Mouse (Mus musculus) midbrain, embryonic 15.5 days (tissue): Measurements from ENCODE around the gene Ewsr1. TPM values are rescaled to one million over a fixed set of nuclear protein-coding genes. Genes with fewer than 3 reads are reported as not detected.
"Not testable (repeated sequence)": the region's sequence is repeated elsewhere in the genome, so short reads cannot be mapped to it uniquely, and the experiment has no call there.

Experiments used
- ATAC-seq: fragments of 200-750 bp; cut with Nextera tagmentation; replicated peaks from 2 replicates; pipeline ENCODE4 v1.8.0; 2017; ENCODE audit warnings: moderate TSS enrichment
- H3K27ac ChIP-seq: fragments of 300-500 bp; sonication (generic); 2 replicates; pipeline ENCODE4 v1.5.1; 2015; ENCODE audit warnings: mild to moderate bottlenecking, inconsistent platforms
- H3K27me3 ChIP-seq: fragments of 300-500 bp; sonication (generic); replicated peaks from 2 replicates; pipeline ENCODE4 v1.6.1; 2015; ENCODE audit warnings: inconsistent platforms
- H3K36me3 ChIP-seq: fragments of 300-500 bp; sonication (generic); replicated peaks from 2 replicates; pipeline ENCODE4 v1.6.1; 2015; ENCODE audit warnings: inconsistent platforms
- H3K4me1 ChIP-seq: fragments of 300-500 bp; sonication (generic); 2 replicates; pipeline ENCODE4 v1.6.1; 2015; ENCODE audit warnings: inconsistent platforms
- H3K4me2 ChIP-seq: fragments of 300-500 bp; sonication (generic); 2 replicates; pipeline ENCODE4 v1.6.1; 2015; ENCODE audit warnings: inconsistent platforms, mild to moderate bottlenecking, moderate library complexity
- H3K4me3 ChIP-seq: fragments of 300-500 bp; sonication (generic); 2 replicates; pipeline ENCODE4 v1.5.1; 2015; ENCODE audit warnings: mild to moderate bottlenecking, inconsistent platforms
- H3K9ac ChIP-seq: fragments of 300-500 bp; sonication (generic); 2 replicates; pipeline ENCODE4 v1.6.1; 2015; ENCODE audit warnings: mild to moderate bottlenecking, inconsistent platforms
- H3K9me3 ChIP-seq: fragments of 300-500 bp; sonication (generic); 2 replicates; pipeline ENCODE4 v1.6.1; 2016; ENCODE audit warnings: inconsistent platforms
- WGBS: fragments of 180-500 bp; shearing (Covaris S2); methylation state at CpG from one replicate; pipeline ENCODE4 v1.1.7; 2015; ENCODE audit warnings: mixed read lengths; 5-methylcytosine and 5-hydroxymethylcytosine counted together
- polyA plus RNA-seq: library from polyadenylated mRNA; unstranded; fragments of >200 nt; fragmentation: Nextera tagmentation; extraction: Ambion mirVana; gene quantifications from 2 replicates; pipeline ENCODE4 v1.2.1, GENCODE M21; 2015

The Ewsr1 gene
- polyA plus RNA-seq, 1 experiment from 2014 or later = 635 TPM

DNA sequence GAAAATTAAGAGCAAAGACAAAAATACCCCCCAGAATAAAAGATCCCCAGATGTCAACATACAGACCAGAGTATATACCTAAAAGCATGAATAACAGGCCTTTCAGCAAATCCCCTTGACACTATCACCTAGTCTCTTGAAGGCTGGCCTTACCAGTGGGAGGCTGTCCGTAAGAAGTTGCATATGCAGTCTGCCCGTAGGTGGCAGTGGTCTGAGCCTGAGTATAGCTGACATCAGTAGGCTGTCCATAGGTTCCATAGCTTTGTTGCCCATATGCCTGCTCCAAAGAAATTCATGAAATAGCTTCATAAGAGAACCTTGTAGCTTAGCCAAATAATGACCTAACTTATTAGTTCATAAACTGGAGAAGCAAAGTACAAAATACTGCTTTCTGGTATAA lies 7.4 kb downstream of the Ewsr1 start:
- Histone ChIP-seq H3K9ac (no peak overlapping the region), H3K27ac (no peak overlapping the region), H3K9me3 (no peaks in the 10 kb centered on the region), H3K27me3 (no peaks in the 10 kb centered on the region), H3K4me3 (no peak overlapping the region), H3K4me1 (peaks cover 17% of the 10 kb centered on the region), H3K36me3 (peaks cover 36% of the 10 kb centered on the region), H3K4me2 (no peak overlapping the region)
- no peak for ATAC-seq
- 24% methylated on average over 2 of the region's 2 CpGs for WGBS

DNA sequence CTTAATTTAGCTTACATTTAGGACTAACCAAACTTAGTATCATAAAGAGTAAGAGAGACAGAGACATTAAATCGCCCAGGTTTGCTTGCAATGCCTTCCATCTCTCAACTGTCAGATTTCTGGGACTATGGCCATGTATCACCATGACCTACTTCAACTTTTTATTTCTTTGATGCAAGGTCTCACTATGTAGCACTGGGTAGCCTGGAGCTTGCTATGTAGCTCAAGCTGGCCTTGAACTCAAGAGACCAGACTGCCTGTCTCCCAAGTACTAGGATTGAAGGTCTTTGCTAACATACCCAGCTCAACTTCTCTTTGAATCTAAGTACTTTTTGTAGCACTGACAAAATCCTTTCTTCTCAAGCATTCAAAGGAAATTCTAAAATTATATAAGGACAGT lies 9.9 kb downstream of the Ewsr1 start:
- 0 out of 2 replicates have a peak, but pooled peaks cover 2% of the 10 kb centered on the region for H3K4me1 ChIP-seq
- no peak overlapping the region for H3K9ac ChIP-seq
- H3K4me3 ChIP-seq = no peak overlapping the region
- no peak overlapping the region for H3K27ac ChIP-seq
- H3K4me2 ChIP-seq = no peak overlapping the region
- H3K9me3 ChIP-seq = no peaks in the 10 kb centered on the region
- no peak for ATAC-seq
- H3K36me3 ChIP-seq = peaks cover 61% of the 10 kb centered on the region
- H3K27me3 ChIP-seq = no peaks in the 10 kb centered on the region
- 91% methylated on average over 1 of the region's 1 CpGs for WGBS

DNA sequence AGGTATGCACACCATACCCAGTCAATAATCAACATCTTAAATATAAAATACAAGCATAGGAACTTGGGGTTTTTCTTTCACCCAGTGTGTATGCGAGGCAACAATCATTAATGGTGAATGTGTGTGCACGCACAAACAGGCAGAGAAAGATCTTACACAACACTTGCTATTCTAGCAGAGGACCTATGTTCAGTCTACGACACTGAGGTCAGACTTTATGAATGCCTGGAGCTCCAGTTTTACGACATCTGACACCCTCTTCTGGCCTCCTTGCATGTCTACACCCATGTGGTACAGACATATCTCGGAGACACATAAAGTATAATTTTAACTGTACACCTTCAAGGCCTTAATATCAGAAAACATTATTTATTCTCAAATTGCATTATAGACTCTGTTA lies 22.2 kb downstream of the Ewsr1 start:
- 81% methylated on average over 4 of the region's 5 CpGs for WGBS
- peaks cover 48% of the 10 kb centered on the region for H3K36me3 ChIP-seq
- not testable (repeated sequence) for H3K27me3 ChIP-seq, H3K4me2 ChIP-seq, H3K9me3 ChIP-seq, H3K27ac ChIP-seq, H3K9ac ChIP-seq, H3K4me3 ChIP-seq, H3K4me1 ChIP-seq, ATAC-seq

DNA sequence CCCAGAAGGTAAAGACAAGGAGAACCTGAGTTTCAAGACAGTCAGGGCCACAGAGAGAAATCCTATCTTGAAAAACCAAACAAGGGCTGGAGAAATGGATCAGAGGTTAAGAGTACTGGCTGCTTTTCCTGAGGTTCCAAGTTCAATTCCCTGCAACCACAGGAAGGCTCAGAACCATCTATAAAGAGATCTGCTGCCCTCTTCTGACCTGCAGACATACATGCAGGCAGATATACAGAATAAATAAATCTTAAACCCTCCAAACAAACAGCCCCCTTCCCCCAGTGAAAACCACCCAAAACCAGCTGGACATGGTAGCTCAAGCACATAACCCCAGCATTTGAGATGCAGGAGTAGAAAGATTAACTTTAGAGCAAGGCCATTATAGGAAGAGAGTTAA lies 23.3 kb downstream of the Ewsr1 start:
- Histone ChIP-seq H3K4me2 (no peak overlapping the region), H3K27ac (no peak overlapping the region), H3K36me3 (peaks cover 55% of the 10 kb centered on the region), H3K9me3 (no peaks in the 10 kb centered on the region), H3K4me1 (no peaks in the 10 kb centered on the region), H3K9ac (no peak overlapping the region), H3K4me3 (no peak overlapping the region), H3K27me3 (no peaks in the 10 kb centered on the region)
- ATAC-seq = no peak

DNA sequence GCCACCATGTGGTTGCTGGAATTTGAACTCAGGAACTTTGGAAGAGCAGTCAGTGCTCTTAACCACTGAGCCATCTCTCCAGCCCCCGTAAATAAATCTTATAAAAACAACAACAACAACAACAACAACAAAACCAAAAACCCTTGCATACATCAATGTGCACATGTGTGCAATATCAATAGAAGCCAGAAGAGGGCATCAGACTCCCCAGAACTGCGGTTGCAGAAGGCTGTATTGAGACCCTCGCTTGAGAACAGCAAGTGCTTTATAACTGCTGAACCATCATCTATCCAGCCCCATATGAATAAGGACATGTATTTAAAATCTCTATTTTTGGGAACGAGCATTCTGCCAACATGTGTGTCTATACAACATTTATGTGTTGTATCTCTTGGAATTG lies 24.2 kb downstream of the Ewsr1 start:
- no peaks in the 10 kb centered on the region for H3K9me3 ChIP-seq
- H3K4me3 ChIP-seq = no peak overlapping the region
- no peaks in the 10 kb centered on the region for H3K27me3 ChIP-seq
- no peaks in the 10 kb centered on the region for H3K4me1 ChIP-seq
- ATAC-seq = no peak
- no peak overlapping the region for H3K27ac ChIP-seq
- peaks cover 54% of the 10 kb centered on the region for H3K36me3 ChIP-seq
- 70% methylated on average over 4 of the region's 4 CpGs for WGBS
- no peak overlapping the region for H3K4me2 ChIP-seq
- H3K9ac ChIP-seq = no peak overlapping the region

DNA sequence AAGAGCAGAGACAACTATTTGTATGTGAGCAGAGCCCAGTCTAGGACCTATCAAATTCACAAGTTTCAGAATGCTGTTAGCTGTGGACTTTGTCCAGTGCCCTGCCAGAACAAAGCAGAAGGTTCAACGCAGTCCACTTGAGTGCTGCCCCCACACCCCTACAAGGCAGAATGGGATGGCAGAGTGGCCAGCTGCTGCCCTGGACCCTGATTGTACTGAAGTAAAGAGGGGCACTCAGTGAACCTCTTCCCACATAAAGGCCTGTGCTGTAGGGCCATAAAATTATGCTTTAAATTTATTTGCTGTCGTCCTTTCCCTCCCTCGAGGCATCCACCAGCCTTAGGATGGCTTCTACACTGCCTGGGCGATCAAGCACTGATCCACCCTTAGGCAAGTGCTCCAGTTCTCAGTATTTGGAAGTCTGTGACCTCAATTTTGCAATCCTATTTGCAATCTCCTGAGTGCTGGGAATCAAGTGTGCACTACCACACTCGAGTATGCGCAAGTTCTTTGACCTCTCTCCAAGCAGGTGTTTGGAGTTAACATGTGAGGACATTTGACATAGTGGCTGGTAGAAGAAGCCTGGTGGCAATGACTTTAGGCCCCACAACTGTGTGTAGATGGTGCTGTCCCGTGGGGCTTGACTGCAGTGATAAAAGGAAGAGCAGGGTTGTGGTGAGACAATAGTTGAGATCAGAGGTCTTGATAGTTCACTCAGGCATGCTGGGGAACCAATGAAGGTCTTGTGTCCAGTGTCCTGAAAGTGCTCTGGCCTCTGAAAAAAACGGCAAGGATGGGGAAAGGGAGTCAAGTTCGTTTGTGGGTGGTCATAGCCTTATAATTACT lies 30.7 kb downstream of the Ewsr1 start:
- peaks cover 46% of the 10 kb centered on the region for H3K36me3 ChIP-seq
- no peaks in the 10 kb centered on the region for H3K9me3 ChIP-seq
- H3K9ac ChIP-seq = no peak overlapping the region
- H3K4me1 ChIP-seq = peaks cover 19% of the 10 kb centered on the region
- 86% methylated on average over 9 of the region's 9 CpGs for WGBS
- H3K27ac ChIP-seq = no peak overlapping the region
- no peak overlapping the region for H3K4me3 ChIP-seq
- no peak overlapping the region for H3K4me2 ChIP-seq
- no peak for ATAC-seq
- peaks cover 8% of the 10 kb centered on the region for H3K27me3 ChIP-seq

DNA sequence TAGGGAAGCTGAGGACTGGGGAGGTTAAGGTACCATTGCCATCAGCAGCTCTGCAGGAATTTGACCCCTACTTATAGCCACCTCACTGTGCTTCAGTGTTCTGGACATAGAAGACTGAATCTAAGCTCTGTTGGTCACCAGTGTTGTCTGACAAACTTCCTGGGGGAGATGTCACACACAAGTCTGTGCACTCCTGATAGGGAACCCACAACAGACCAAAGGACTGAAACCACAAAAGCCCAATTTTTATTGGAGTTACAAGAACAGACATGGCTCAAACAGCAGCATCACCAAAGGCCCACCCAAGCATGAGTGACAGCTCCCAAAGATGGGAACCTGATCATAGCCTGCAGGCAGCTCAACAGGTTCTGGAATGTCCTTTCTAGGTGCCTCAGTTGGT lies 32.0 kb downstream of the Ewsr1 start:
- Histone ChIP-seq H3K36me3 (peaks cover 37% of the 10 kb centered on the region), H3K4me3 (no peak overlapping the region), H3K27ac (no peak overlapping the region), H3K4me2 (no peak overlapping the region), H3K27me3 (peaks cover 21% of the 10 kb centered on the region), H3K9ac (no peak overlapping the region), H3K9me3 (no peaks in the 10 kb centered on the region), H3K4me1 (peaks cover 32% of the 10 kb centered on the region)
- no peak for ATAC-seq

DNA sequence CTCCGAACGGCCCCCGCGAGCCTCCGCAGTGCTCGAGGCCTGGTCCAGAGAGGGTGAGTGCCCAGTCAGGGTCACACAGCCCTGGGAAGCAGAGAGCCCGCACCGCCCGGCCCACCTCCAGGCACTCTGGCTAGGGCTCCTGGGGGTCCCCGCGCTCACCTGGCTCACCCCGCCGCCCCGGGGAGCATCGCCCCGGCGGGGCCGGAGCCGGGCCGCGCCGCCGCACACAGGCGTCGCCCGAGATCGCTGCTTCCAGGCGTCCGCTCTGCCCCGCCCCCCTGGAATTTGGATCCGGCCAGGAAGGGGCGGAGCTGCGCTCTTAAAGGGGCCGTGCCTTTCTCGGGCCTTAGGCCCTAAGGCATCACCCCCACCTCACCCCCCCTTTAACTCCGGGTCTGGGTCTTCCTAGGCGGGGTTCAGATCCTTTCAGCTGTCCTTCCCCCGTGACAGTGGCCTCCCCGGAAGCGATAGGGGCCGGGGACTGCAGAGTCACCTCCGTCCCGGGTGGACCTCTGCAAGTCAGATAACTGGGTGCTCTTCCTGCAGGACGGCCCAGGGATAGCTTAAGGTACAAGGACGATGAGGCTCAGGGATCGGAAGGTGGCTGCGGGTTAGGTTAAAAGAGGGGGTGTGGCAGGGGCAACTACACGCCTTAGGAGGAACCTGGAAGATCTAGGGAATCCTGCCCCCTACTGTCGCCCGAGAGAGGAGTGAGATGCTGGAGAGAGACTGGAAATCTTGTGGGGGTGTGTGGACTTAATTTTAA lies 33.8 kb downstream of the Ewsr1 start, which contains the start of gene Gas2l1:
Gas2l1 (minus strand) TSS at position 272 of the 766 bp plus-strand sequence.
- Histone ChIP-seq H3K9ac (peak within 1 kb of the TSS; percentile 59), H3K36me3 (peaks cover 20% of the 10 kb centered on the region), H3K27ac (peak within 1 kb of the TSS; percentile 34; the same call in 1 of the 2 replicates), H3K4me2 (peak within 1 kb of the TSS; percentile 80), H3K27me3 (peaks cover 38% of the 10 kb centered on the region), H3K9me3 (no peaks in the 10 kb centered on the region), H3K4me3 (peak within 1 kb of the TSS; percentile 88), H3K4me1 (peaks cover 45% of the 10 kb centered on the region)
- peak; percentile 85 for ATAC-seq
- under 1% methylated on average over 47 of the region's 50 CpGs for WGBS

DNA sequence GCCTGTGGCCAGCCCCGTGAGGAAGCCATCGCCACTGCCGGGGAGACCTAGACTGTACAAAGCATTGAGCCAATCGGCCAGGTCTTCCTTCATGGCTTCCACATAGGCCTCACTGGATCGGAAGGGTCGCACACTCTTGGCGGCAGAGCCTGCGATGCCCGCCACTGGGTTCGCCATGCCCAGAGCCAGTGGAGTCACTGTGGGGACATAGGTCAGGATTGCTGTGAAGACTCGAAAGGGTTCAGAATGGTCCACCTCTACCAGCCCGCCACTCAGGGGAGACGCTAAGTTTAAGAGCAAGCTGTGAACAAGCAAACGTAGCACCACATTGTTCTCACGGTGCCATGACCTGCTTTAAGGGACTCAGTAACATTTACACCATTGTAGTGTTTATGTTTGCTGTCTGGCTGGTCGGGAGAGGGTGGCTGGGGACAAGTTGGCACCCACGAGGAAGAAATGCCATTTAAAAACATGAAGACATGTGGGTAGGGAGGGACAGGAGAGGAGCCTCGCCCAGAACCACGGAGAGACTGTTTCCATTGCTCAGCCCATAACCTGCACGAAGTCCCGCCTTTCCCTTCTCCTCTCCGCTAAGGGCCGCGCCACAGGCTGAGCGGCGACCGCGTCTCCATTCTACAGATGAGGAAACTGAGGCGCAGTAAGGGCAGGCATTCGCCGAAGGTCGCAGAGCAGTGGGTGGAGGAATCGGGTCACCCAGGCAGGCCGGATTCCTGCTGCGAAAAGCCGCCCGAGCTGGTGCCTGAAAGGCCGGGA lies 34.6 kb downstream of the Ewsr1 start:
- 0 out of 2 replicates have a peak overlapping the region, but pooled peaks have one; percentile 18 for H3K27ac ChIP-seq

DNA sequence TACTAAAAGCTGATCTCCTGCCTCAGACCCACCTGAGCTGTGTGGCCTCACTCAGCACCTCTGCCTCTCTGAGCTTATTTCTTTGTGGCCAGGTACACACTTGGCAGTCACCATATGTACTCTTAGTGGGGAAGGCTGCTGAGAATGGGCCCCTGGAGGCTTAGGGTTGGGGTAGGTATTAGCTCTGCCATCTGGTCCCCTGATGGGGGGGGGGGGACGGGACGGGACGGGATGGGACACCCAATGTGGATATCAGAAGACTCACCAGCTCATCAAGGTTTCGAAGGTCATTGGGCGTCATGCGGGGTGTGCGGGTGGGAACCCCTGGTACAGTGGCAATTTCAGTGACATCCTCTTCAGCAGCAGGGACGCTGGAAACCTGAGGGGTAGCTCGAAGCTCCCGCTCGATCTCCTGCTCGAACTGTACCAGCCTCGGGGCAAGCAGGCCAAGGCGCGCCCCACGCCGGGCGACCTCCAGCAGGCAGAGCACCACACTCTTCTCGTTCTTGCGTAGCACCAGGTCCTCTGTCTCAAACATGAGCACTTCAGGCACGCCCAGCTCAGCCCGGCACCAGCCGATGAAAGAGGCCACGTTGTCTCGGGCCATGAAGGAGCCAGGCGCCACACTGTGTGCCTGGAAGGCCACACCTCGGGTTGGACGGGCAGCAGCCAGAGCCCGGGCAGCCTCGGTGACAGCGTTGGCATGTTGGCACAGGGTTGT lies 35.3 kb downstream of the Ewsr1 start:
- peak overlapping the region; percentile 88 for H3K4me3 ChIP-seq
- no peak overlapping the region for H3K27ac ChIP-seq
- no peak for ATAC-seq
- 0 out of 2 replicates have a peak overlapping the region, but pooled peaks have one; percentile 59 for H3K9ac ChIP-seq
- WGBS = 54% methylated on average over 31 of the region's 31 CpGs
- H3K36me3 ChIP-seq = peaks cover 10% of the 10 kb centered on the region
- peaks cover 56% of the 10 kb centered on the region for H3K4me1 ChIP-seq
- H3K9me3 ChIP-seq = no peaks in the 10 kb centered on the region
- H3K27me3 ChIP-seq = peaks cover 53% of the 10 kb centered on the region
- H3K4me2 ChIP-seq = peak overlapping the region; percentile 80

More for the DNA sequence above, 34.6 kb downstream of the Ewsr1 start:
- peak overlapping the region; percentile 88 for H3K4me3 ChIP-seq
- H3K4me2 ChIP-seq = peak overlapping the region; percentile 80
- 13% methylated on average over 38 of the region's 38 CpGs for WGBS
- peaks cover 17% of the 10 kb centered on the region for H3K36me3 ChIP-seq
- H3K9me3 ChIP-seq = no peaks in the 10 kb centered on the region
- peaks cover 50% of the 10 kb centered on the region for H3K4me1 ChIP-seq
- ATAC-seq = peak; percentile 31
- H3K27me3 ChIP-seq = peaks cover 46% of the 10 kb centered on the region
- H3K9ac ChIP-seq = peak overlapping the region; percentile 59

DNA sequence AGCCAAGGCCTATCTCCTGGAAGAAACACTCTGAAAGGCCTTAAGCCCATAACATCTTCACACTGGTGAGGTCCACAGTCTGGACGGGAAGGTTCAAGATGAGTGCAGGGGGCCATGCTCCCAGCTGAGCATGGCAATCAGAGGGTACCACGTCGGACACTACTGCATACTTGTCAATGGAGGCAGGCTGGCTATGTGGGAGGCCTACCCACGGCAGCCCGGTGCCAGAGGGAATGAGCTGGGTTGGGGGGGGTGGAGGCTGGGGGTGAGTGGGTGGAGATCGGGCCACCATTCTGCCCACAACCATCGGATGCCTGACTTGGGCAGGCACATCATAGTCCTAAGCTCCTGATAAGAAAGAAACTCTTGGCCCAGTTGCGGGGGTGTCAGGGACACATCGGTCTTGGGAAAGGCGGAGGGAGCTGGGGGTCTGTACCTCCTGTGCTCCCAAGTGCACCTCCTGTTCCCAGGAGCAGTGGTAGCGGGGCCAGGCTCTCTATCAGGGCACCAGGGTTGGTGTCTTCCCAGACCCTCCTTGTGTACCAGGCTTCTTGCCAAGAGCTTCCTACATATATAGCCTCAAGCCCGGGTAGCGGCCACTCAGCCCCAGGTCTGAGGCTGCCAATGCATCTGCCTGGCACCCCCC lies 36.1 kb downstream of the Ewsr1 start:
- 64% methylated on average over 13 of the region's 13 CpGs for WGBS
- Histone ChIP-seq H3K9ac (no peak overlapping the region), H3K27me3 (peaks cover 55% of the 10 kb centered on the region), H3K4me2 (peak overlapping the region; percentile 80; the same call in 1 of the 2 replicates), H3K36me3 (peaks cover 2% of the 10 kb centered on the region; the same call in 1 of the 2 replicates), H3K9me3 (no peaks in the 10 kb centered on the region), H3K4me3 (no peak overlapping the region), H3K4me1 (peaks cover 62% of the 10 kb centered on the region), H3K27ac (no peak overlapping the region)
- ATAC-seq = no peak
